Mouse (Mus musculus): Measurements from ENCODE around the gene Thpo. TPM values are rescaled to one million over a fixed set of nuclear protein-coding genes. Genes with fewer than 3 reads are reported as not detected.

Gene Thpo
- total RNA-seq, 2 experiments from 2014 or later: 0.50 TPM; not detected in 1

DNA sequence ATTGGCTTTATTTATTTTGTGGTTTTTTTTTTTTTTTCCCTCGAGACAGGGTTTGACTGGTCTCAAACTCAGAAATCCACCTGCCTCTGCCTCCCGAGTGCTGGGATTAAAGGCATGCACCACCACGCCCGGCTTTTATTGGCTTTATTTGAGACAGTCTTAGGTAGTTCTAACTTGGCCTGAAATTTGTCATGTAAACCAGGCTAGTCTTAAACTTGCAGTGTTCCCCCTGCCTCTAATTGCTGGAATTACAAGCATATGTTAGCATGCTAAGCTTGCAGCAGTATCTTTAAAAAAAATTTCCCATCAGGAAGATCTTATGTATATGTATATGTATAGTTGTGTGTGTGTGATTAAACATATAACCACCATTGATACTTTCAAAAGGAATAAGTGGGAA is 57.6 kb downstream of the Thpo start:
- DNase-seq (ENCODE audit: low spot score): no peak
- intact Hi-C loops (cut with DNase I): no loop called here

DNA sequence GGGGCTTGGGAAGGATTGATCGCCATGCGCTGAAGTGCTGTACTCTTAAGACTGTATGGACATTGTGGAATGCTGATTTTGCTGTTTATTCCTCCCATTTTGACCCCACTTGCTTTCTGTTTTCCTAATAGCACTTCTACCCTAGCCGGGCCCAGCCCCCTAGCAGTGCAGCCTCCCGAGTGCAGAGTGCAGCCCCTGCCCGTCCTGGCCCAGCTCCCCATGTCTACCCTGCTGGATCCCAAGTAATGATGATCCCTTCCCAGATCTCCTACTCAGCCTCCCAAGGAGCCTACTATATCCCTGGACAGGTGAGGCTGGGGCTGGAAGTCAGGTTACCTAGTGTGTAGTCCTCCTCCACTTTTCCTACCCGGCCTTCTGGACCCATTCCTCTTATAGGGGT is 59.1 kb downstream of the Thpo start:
- DNase-seq (ENCODE audit: low spot score): no peak
- intact Hi-C loops (cut with DNase I): loop anchor here (2.0 kb wide), 1 partner anchor 18 kb away; the partner anchor contains the start of gene Fam131a

Other genes starting within 250 kb of the Thpo start
- 10 to 100 TPM; 52.4 to 59.1 TPM for gene Eif2b5, start 235.7 kb downstream of the Thpo start, total RNA-seq (2021)
- gene Dvl3, start 217.5 kb downstream of the Thpo start, total RNA-seq (2021): 10 to 100 TPM; 44.9 to 46.8 TPM
- gene Ap2m1, start 199.0 kb downstream of the Thpo start, total RNA-seq (2021): 100 to 1,000 TPM; 201 to 215 TPM
- gene Abcf3, start 185.9 kb downstream of the Thpo start, total RNA-seq (2021): 10 to 100 TPM; 64.9 to 69.4 TPM
- gene Vwa5b2, start 145.0 kb downstream of the Thpo start, total RNA-seq (2021): under 1 TPM; 0.20 to 0.23 TPM
- gene Eef1akmt4, start 122.9 kb downstream of the Thpo start, total RNA-seq (2021): 1 to 10 TPM; 5.6 to 6.4 TPM
- under 1 TPM in 1 of 2 experiments, not detected in 1; 0.16 TPM for gene Gm49333, start 122.9 kb downstream of the Thpo start, total RNA-seq (2021)
- 10 to 100 TPM; 11.5 to 12.1 TPM for gene Alg3, start 122.8 kb downstream of the Thpo start, total RNA-seq (2021)
- under 1 TPM; 0.65 to 0.73 TPM for gene Camk2n2, start 113.2 kb downstream of the Thpo start, total RNA-seq (2021)
- gene Ece2, start 104.7 kb downstream of the Thpo start, total RNA-seq (2021): under 1 TPM; 0.56 to 0.57 TPM
- 100 to 1,000 TPM; 190 to 201 TPM for gene Psmd2, start 82.9 kb downstream of the Thpo start, total RNA-seq (2021)
- 100 to 1,000 TPM; 388 to 397 TPM for gene Eif4g1, start 66.2 kb downstream of the Thpo start, total RNA-seq (2021)
- gene Fam131a, start 41.3 kb downstream of the Thpo start, total RNA-seq (2021): 10 to 100 TPM; 28.3 to 31.4 TPM
- 10 to 100 TPM in 1 of 2 experiments, 1 to 10 TPM in 1; 9.0 to 10.5 TPM for gene Polr2h, start 16.8 kb downstream of the Thpo start, total RNA-seq (2021)
- 1 to 10 TPM; 1.5 to 2.1 TPM for gene Clcn2, start 16.8 kb downstream of the Thpo start, total RNA-seq (2021)
- gene Chrd, start 1.4 kb downstream of the Thpo start, total RNA-seq (2021): 1 to 10 TPM; 2.0 to 2.7 TPM